Mouse (Mus musculus) lung, postnatal 0 days (tissue): ENCODE measurements at regions not wholly inside any gene's neighbourhood (a gene's known extent, or its start where the extent isn't known, plus 50 kb on each side); places are given as distances from the start of the nearest gene placed in this dataset.

ENCODE experiments used
- CTCF ChIP-seq: IDR thresholded peaks from 2 replicates; pipeline ENCODE4 v1.5.1; 2016; ENCODE audit warnings: antibody characterized with exemption, mild to moderate bottlenecking
- EP300 ChIP-seq: IDR thresholded peaks from 2 replicates; pipeline ENCODE4 v1.6.1; 2016; ENCODE audit warnings: antibody characterized with exemption, mild to moderate bottlenecking, control low read depth

DNA sequence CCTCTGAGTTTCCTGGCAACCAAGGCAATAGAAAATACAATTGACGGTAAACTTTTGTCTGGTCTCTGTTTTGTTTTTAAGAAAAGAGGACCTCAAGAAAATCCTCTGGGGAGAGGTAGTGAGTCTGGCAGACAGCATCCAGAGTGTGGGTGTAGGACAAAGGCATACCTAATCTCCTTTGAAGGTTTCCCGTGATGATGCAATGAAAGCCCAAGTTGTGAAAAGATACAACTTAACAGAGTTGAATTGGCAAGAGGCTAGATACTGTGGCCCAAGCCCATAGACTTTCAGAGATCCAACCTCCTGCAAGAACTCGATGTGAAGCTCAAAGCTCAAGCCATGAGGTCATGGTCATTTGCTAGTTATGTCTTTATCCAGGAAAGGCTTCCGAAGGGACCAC is 526.4 kb upstream of the 3110018I06Rik start:
- TF ChIP-seq CTCF (no peak), EP300 (no peak)
